Mouse (Mus musculus) kidney, adult 2 months (tissue): ENCODE data around the gene Rasa2. TPM values are rescaled to one million over a fixed set of nuclear protein-coding genes. Genes with fewer than 3 reads are reported as not detected.

Experiments used
- DNase-seq: peaks from one replicate; pipeline ENCODE4 v3.0.0; 2021
- H3K27ac ChIP-seq: fragments of 200-500 bp; 2 replicates; pipeline ENCODE4 v1.5.1; 2012; ENCODE audit warnings: low read depth, low read length, control low read depth, inconsistent platforms; ENCODE audit not compliant: insufficient read depth
- H3K27me3 ChIP-seq: fragments of 200-500 bp; replicated peaks from 2 replicates; pipeline ENCODE4 v1.6.1; 2012; ENCODE audit warnings: mild to moderate bottlenecking, moderate library complexity, low read length, inconsistent platforms; ENCODE audit not compliant: control insufficient read depth, insufficient read depth
- H3K36me3 ChIP-seq: fragments of 200-500 bp; 2 replicates; pipeline ENCODE4 v1.6.1; 2012; ENCODE audit warnings: mild to moderate bottlenecking, moderate library complexity, low read length, inconsistent platforms; ENCODE audit not compliant: control insufficient read depth, insufficient read depth
- H3K4me1 ChIP-seq: fragments of 200-500 bp; 2 replicates; pipeline ENCODE4 v1.6.1; 2011; ENCODE audit warnings: low read length; ENCODE audit not compliant: control insufficient read depth, insufficient read depth
- H3K4me3 ChIP-seq: fragments of 200-500 bp; 2 replicates; pipeline ENCODE4 v1.5.1; 2011; ENCODE audit warnings: mild to moderate bottlenecking, low read depth, low read length, control low read depth; ENCODE audit not compliant: insufficient read depth
- CTCF ChIP-seq: fragments of 200-500 bp; conservative IDR thresholded peaks from 2 replicates; pipeline ENCODE4 v1.5.1; 2011; ENCODE audit warnings: low read depth, mild to moderate bottlenecking, control low read depth, low read length, moderate library complexity, mixed read lengths; ENCODE audit not compliant: insufficient read depth, insufficient read length
- POLR2A ChIP-seq: fragments of 200-500 bp; IDR thresholded peaks from one replicate; pipeline ENCODE4 v1.6.1; 2011; ENCODE audit warnings: low read depth, low read length, control low read depth
- WGBS: fragments of 180-500 bp; shearing (Covaris S2); methylation state at CpG from one replicate; pipeline ENCODE4 v1.1.7; 2018; 5-methylcytosine and 5-hydroxymethylcytosine counted together
- polyA plus RNA-seq: library from polyadenylated mRNA; depleted of rRNA; stranded (reverse); fragments of >200 nt; gene quantifications from 2 replicates; pipeline ENCODE4 v1.2.3, GENCODE M21; 2012

Rasa2 gene
- polyA plus RNA-seq, 1 experiment: 3.5 TPM

- no peak for DNase-seq
- 87% methylated on average over 3 of the region's 3 CpGs for WGBS
- TF ChIP-seq POLR2A (no peak), CTCF (no peak)
Measured at GRCm38 (mm10) chr9:96612297-96612696, 19.1 kb downstream of the Rasa2 start.

DNA sequence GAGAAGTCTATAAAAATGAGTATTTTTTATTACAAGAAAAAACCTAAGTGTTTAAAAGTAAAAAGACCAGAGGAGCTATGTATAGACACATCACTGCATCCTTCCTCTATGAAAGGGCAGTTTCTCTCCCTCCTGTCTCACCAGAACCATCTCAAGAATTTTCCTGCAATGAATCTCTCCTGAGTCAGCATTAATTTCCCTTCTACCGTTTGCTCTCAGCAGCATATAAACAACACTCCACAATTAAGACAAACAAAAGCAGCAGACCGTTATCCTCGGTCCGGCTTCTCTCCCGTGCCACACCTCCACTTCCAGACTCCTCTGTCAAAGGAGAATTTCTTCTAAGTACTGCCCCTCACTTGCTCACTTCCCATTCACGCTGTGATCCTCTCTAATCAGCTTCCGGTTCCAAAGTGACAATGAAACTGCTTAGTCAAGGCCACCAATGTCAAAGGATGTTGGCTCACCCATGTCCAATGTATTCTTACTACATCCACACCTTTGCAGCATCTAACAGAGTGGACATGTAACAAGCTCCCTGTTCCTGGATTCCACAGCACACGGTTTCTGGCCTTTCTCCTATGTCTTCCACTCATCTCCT is 19.6 kb downstream of the Rasa2 start:
- 36% methylated on average over 8 of the region's 8 CpGs for WGBS
- Histone ChIP-seq H3K36me3 (no peaks in the 10 kb centered on the region; the same call in 1 of the 2 replicates), H3K4me3 (no peak overlapping the region), H3K4me1 (peaks cover 26% of the 10 kb centered on the region), H3K27ac (no peak overlapping the region; the same call in 1 of the 2 replicates), H3K27me3 (no peaks in the 10 kb centered on the region)
- no peak for TF ChIP-seq CTCF
- TF ChIP-seq POLR2A: no peak
- DNase-seq: no peak

More at GRCm38 (mm10) chr9:96612297-96612696, 19.1 kb downstream of the Rasa2 start:
- H3K27me3 ChIP-seq: no peaks in the 10 kb centered on the region
- no peaks in the 10 kb centered on the region; the same call in 1 of the 2 replicates for H3K36me3 ChIP-seq
- no peak overlapping the region for H3K27ac ChIP-seq
- peaks cover 26% of the 10 kb centered on the region for H3K4me1 ChIP-seq
- H3K4me3 ChIP-seq: no peak overlapping the region

- TF ChIP-seq CTCF: no peak
- TF ChIP-seq POLR2A: no peak
- DNase-seq: peak; percentile 84
- 48% methylated on average over 2 of the region's 2 CpGs for WGBS
- H3K4me1 ChIP-seq: peaks cover 26% of the 10 kb centered on the region
- H3K27ac ChIP-seq: no peak overlapping the region
- no peaks in the 10 kb centered on the region; the same call in 1 of the 2 replicates for H3K36me3 ChIP-seq
- no peak overlapping the region for H3K4me3 ChIP-seq
- no peaks in the 10 kb centered on the region for H3K27me3 ChIP-seq
Measured at GRCm38 (mm10) chr9:96610813-96611212, 20.6 kb downstream of the Rasa2 start.

GRCm38 (mm10) chr9:96603416-96603815 is 28.0 kb downstream of the Rasa2 start:
- DNase-seq: no peak
- Histone ChIP-seq H3K27ac (no peak overlapping the region), H3K36me3 (peaks cover 5% of the 10 kb centered on the region), H3K4me1 (no peaks in the 10 kb centered on the region), H3K27me3 (no peaks in the 10 kb centered on the region), H3K4me3 (no peak overlapping the region)
- no peak for TF ChIP-seq POLR2A
- no peak for TF ChIP-seq CTCF
- 70% methylated on average over 6 of the region's 6 CpGs for WGBS

DNA sequence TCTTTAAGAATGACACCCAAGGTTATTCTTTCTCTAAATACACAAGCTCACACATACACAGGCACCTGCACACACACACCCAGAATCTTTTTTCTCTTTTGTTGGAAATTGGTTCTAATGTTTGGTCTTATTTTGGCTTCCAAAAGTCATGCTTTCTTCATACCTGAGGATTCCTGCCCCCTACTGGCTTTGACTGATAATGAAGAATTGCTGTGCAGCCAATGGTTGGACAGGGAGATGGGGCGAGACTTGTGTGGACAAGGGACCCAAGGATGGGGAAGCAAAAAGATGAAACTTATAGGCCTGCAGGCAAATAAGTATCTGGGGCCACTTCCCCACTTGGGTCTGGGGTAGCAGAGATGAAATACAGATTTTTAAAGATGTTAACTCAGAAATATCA is 33.5 kb downstream of the Rasa2 start:
- Histone ChIP-seq H3K27me3 (no peaks in the 10 kb centered on the region), H3K36me3 (peaks cover 5% of the 10 kb centered on the region), H3K27ac (no peak overlapping the region), H3K4me3 (no peak overlapping the region), H3K4me1 (no peaks in the 10 kb centered on the region)
- DNase-seq: no peak
- WGBS: 93% methylated on average over 1 of the region's 1 CpGs
- TF ChIP-seq CTCF (0 out of 2 replicates have a peak, but pooled peaks have one; percentile 30), POLR2A (no peak)

- TF ChIP-seq CTCF (no peak), POLR2A (no peak)
- Histone ChIP-seq H3K27ac (no peak overlapping the region), H3K36me3 (peaks cover 2% of the 10 kb centered on the region), H3K4me1 (no peaks in the 10 kb centered on the region), H3K27me3 (no peaks in the 10 kb centered on the region), H3K4me3 (no peak overlapping the region)
- DNase-seq: no peak
- WGBS: 87% methylated on average over 11 of the region's 11 CpGs
Measured at GRCm38 (mm10) chr9:96592670-96593600, 38.5 kb downstream of the Rasa2 start.

DNA sequence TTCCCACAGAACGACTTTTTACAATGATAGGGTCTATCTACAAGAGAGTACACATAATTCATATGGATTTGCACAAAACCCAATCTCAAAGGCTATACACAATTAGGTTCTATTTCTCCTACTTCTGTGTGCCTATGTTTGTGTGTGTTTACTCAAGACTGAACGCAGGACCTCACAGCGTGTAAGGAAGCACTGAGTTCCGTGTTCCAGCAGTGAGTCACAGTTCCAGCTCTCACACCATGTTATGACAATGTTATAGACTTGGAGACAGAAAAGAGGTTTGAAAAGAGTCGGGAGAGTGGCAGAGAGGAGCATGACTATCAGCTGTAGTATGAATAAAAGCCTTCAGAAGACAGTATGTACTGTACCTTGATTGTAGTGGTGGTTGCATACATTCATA is 42.1 kb downstream of the Rasa2 start:
- WGBS: 94% methylated on average over 5 of the region's 5 CpGs

More for the DNA sequence above, 42.1 kb downstream of the Rasa2 start:
- Histone ChIP-seq H3K4me1 (no peaks in the 10 kb centered on the region), H3K36me3 (peaks cover 1% of the 10 kb centered on the region), H3K27ac (no peak overlapping the region), H3K4me3 (no peak overlapping the region), H3K27me3 (no peaks in the 10 kb centered on the region)
- TF ChIP-seq POLR2A: no peak
- no peak for TF ChIP-seq CTCF
- DNase-seq: no peak
